In the genomic region with DNA sequence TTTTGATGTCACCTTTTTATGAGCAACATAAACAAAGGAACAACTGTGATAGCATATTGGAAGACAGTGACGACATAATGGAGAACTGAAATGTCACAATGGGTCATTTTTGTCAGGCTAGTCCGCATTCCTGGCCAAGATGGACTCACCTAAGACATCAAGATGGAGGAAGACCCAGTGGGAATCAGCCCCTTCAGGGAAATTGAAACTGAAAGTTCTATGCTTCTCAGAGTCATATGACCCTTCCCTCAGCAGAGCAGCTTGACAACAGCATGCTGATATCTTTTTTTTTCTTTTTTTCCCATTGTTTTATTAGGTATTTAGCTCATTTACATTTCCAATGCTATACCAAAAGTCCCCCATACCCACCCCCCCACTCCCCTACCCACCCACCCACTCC, we compare ENCODE assay signal across 27 mouse cellular contexts. TPM values are rescaled to one million over a fixed set of nuclear protein-coding genes. Genes with fewer than 3 reads are reported as not detected.
DNase-seq lines count a peak whose midpoint lies in the region; ATAC-seq and TF ChIP-seq lines count a peak whose summit lies in the region.
"Had no signal": no experiment of that assay in that cellular context is flagged by ENCODE, and none has a peak within 500 bp of the region (broad histone marks: within the 10 kb centered on the region; RNA-seq: fewer than 3 reads in every experiment).

No protein-coding gene starts in this region.

- intact Hi-C loops in gastrocnemius, adult 2 months (cut with DNase I) = no loop called here

- peak overlapping the region; percentile 36 for H3K4me3 ChIP-seq in gastrocnemius, adult 2 months
- H3K4me3 ChIP-seq in G1E (ENCODE audit: low read depth, low read length) = peak overlapping the region; percentile 59; the same call in 1 of the 2 replicates
- H3K4me3 ChIP-seq: embryonic facial prominence, embryonic 10.5 days; forebrain, embryonic 13.5 days; heart, embryonic 15.5 days; hindbrain, embryonic 13.5 days; intestine, embryonic 15.5 days had no signal

- ATAC-seq in G1E (ENCODE audit: extremely low read depth, insufficient number of reproducible peaks, low FRiP score, poor library complexity, severe bottlenecking) = no peak
- ATAC-seq: forebrain, embryonic 13.5 days; forebrain, postnatal 0 days; hindbrain, postnatal 0 days; intestine, embryonic 15.5 days had no signal

- H3K27ac ChIP-seq in gastrocnemius, adult 2 months = no peak overlapping the region
- H3K27ac ChIP-seq: embryonic facial prominence, embryonic 10.5 days; forebrain, embryonic 13.5 days; heart, embryonic 15.5 days; hindbrain, embryonic 13.5 days; hindbrain, postnatal 0 days; intestine, embryonic 15.5 days had no signal

- H3K27me3 ChIP-seq in G1E (ENCODE audit: insufficient read depth, low read length) = peaks cover 2% of the 10 kb centered on the region; the same call in 1 of the 2 replicates
- H3K27me3 ChIP-seq: forebrain, embryonic 13.5 days; heart, embryonic 15.5 days; hindbrain, embryonic 13.5 days; intestine, embryonic 15.5 days had no signal

- peaks cover 7% of the 10 kb centered on the region for H3K4me1 ChIP-seq in G1E (ENCODE audit: insufficient read depth, low read depth, low read length)
- H3K4me1 ChIP-seq: embryonic facial prominence, embryonic 10.5 days; forebrain, embryonic 13.5 days; heart, embryonic 15.5 days; hindbrain, embryonic 13.5 days; intestine, embryonic 15.5 days had no signal

- no peak for DNase-seq in gastrocnemius, adult 2 months
- DNase-seq in gastrocnemius, postnatal 4 days (ENCODE audit: low spot score in 2 of 2) = no peak
- DNase-seq in 3T3-L1 (ENCODE audit: low read depth, low spot score) = peak; percentile 52
- DNase-seq in G1E (ENCODE audit: low spot score) = no peak
- peak; percentile 11 for DNase-seq in induced T-regulatory cell, adult 2 months (ENCODE audit: low read depth)
- no peak for DNase-seq in cerebellum, postnatal 25 days
- no peak for DNase-seq in cerebellum, adult 9-10 months
- DNase-seq in T-cell, adult 2 months (ENCODE audit: low spot score) = no peak
- DNase-seq: adrenal gland, postnatal 14 days; cerebellum, adult 11-12 months; cerebellum, adult 9-11 months; forebrain, postnatal 0 days; gastrocnemius, postnatal 25 days; heart, adult 18-20 months; heart, postnatal 14 days; kidney, adult 2 months had no signal

- H3K36me3 ChIP-seq in G1E (replicated peaks) = no peaks in the 10 kb centered on the region
- H3K36me3 ChIP-seq: embryonic facial prominence, embryonic 10.5 days; heart, embryonic 15.5 days; hindbrain, embryonic 13.5 days; intestine, embryonic 15.5 days had no signal

- TF ChIP-seq CTCF in gastrocnemius, adult 2 months (IDR thresholded peaks at IDR 0.05) = no peak
- TF ChIP-seq CTCF in G1E (IDR thresholded peaks at IDR 0.05; ENCODE audit: low read depth, low read length) = no peak

- no peaks in the 10 kb centered on the region for H3K9me3 ChIP-seq in G1E (replicated peaks)
- H3K9me3 ChIP-seq: embryonic facial prominence, embryonic 10.5 days; forebrain, embryonic 13.5 days; heart, embryonic 15.5 days; hindbrain, embryonic 13.5 days; intestine, embryonic 15.5 days had no signal

RNA-seq across cellular contexts. Expression of gene Gng12, which starts 31.7 kb away (rescaled TPM):
- total RNA-seq in gastrocnemius, adult 2 months (2021) = 10 to 100 TPM; 28.0 to 28.9 TPM
- 10 to 100 TPM; 49.3 to 53.6 TPM for total RNA-seq in gastrocnemius, postnatal 4 days (2021)
- total RNA-seq in G1E (2014; fragmentation: Nextera tagmentation) = 0.53 TPM in 1 of 2 replicates, not detected in the other
- total RNA-seq in G1E (2017) = 0.11 and 0.17 TPM in 2 replicates
- not detected in 2 replicates for polyA plus RNA-seq in G1E (2012)

RNA-seq across cellular contexts. Expression of gene Vmn1r39, which starts 54.1 kb away (rescaled TPM):
- not detected for total RNA-seq in gastrocnemius, adult 2 months (2021)
- not detected for total RNA-seq in gastrocnemius, postnatal 4 days (2021)
- total RNA-seq in G1E (2014; fragmentation: Nextera tagmentation) (not detected in 2 replicates), G1E (2017) (0.17 and 0.22 TPM in 2 replicates)
- not detected in 2 replicates for polyA plus RNA-seq in G1E (2012)
- total RNA-seq: adrenal gland, postnatal 14 days; forebrain, postnatal 0 days; gastrocnemius, adult 18-20 months; gastrocnemius, postnatal 25 days; heart, adult 18-20 months; heart, postnatal 14 days; hematopoietic stem cell, adult 5-6 weeks; hindbrain, postnatal 0 days had no signal
- polyA plus RNA-seq: C2C12; embryonic facial prominence, embryonic 10.5 days; embryonic facial prominence, embryonic 14.5 days; forebrain, embryonic 13.5 days; forebrain, postnatal 0 days; heart, embryonic 11.5 days; heart, embryonic 15.5 days; hindbrain, embryonic 13.5 days; hindbrain, postnatal 0 days; intestine, embryonic 15.5 days; kidney, adult 2 months had no signal

Comparison
In these comparisons a context has a peak if more than half of its experiments do, and no peak if none do; other contexts are left out.
1. DNase-seq: peak in 3T3-L1 (single experiment) and induced T-regulatory cell, adult 2 months (single experiment); none in gastrocnemius, adult 2 months (single experiment), gastrocnemius, postnatal 4 days (0 of 2), G1E (single experiment), cerebellum, postnatal 25 days (0 of 2), cerebellum, adult 9-10 months (single experiment) and T-cell, adult 2 months (single experiment).
2. RNA of gene Gng12, which starts 31.7 kb away (total RNA-seq): 49.3 to 53.6 TPM in gastrocnemius, postnatal 4 days and 28.0 to 28.9 TPM in gastrocnemius, adult 2 months; 0.11 to 0.53 TPM in G1E; every median in the first group is over 10 times any median in the second.